Mouse (Mus musculus) liver, adult 2 months (tissue): Measurements from ENCODE around the gene Cenpa.

ENCODE experiments used
- CTCF ChIP-seq: fragments of 200-500 bp; IDR thresholded peaks from 2 replicates; pipeline ENCODE4 v1.5.1; 2011; ENCODE audit warnings: low read depth, low read length, control low read depth
- POLR2A ChIP-seq: fragments of 200-500 bp; IDR thresholded peaks from 2 replicates; pipeline ENCODE4 v1.6.1; 2011; ENCODE audit warnings: low read length, control low read depth; ENCODE audit not compliant: insufficient read depth; ENCODE audit errors: extremely low read depth

DNA sequence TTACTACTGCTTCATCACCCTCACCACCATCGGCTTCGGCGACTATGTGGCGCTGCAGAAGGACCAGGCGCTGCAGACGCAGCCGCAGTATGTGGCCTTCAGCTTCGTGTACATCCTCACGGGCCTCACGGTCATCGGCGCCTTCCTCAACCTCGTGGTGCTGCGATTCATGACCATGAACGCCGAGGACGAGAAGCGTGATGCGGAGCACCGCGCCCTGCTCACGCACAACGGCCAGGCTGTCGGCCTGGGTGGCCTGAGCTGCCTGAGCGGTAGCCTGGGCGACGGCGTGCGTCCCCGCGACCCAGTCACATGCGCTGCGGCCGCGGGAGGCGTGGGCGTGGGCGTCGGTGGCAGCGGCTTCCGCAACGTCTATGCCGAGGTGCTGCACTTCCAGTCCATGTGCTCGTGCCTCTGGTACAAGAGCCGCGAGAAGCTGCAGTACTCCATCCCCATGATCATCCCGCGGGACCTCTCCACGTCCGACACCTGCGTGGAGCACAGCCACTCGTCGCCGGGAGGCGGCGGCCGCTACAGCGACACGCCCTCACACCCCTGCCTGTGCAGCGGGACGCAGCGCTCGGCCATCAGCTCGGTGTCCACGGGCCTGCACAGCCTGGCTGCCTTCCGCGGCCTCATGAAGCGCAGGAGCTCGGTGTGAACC lies 44.3 kb upstream of the Cenpa start:
- peak; percentile 7; the same call in 1 of the 2 replicates for TF ChIP-seq CTCF
- TF ChIP-seq POLR2A, result no peak
